Mouse (Mus musculus): ENCODE data around the gene D6Ertd527e. TPM values are rescaled to one million over a fixed set of nuclear protein-coding genes. Genes with fewer than 3 reads are reported as not detected.

Gene D6Ertd527e
- polyA plus RNA-seq, 1 experiment, result 0.38 TPM

DNA sequence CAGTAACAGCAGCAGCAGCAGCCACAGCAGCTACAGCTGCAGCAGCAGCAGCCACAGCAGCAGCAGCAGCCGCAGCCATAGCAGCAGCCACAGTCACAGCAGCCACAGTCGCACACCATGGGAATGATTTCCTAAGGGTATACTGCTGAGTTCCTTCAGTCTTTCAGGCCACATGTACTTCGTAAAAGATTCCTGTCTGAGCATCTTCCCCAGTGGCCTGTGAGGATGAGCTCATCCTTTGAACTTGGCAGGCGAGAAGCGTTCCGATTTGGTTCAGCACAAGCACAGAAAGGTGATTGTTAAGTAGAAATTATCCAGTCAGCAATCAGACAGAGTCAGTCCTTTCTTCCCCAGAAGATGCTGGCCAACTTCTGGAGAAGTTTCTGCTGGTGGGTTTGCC, 7.6 kb downstream of the D6Ertd527e start:
- Histone ChIP-seq H3K27me3 (ENCODE audit: control insufficient read depth, insufficient read depth, low read length) (no peaks in the 10 kb centered on the region), H3K4me1 (ENCODE audit: control insufficient read depth, insufficient read depth, low read length) (no peaks in the 10 kb centered on the region), H3K27ac (ENCODE audit: insufficient read depth, low read length) (no peak overlapping the region), H3K4me3 (replicated peaks; ENCODE audit: insufficient read depth, low read depth, low read length) (no peak overlapping the region)
- no peak for DNase-seq
- WGBS, result 71% methylated on average over 6 of the region's 6 CpGs
- no peak for TF ChIP-seq CTCF (IDR thresholded peaks at IDR 0.05; ENCODE audit: borderline replicate concordance, insufficient read depth, low read depth, low read length)
- TF ChIP-seq POLR2A (IDR thresholded peaks at IDR 0.05; ENCODE audit: borderline replicate concordance, insufficient read depth, low read length), result no peak

GRCm38 (mm10) chr6:87115981-87116380, 11.4 kb downstream of the D6Ertd527e start:
- TF ChIP-seq POLR2A (IDR thresholded peaks at IDR 0.05; ENCODE audit: borderline replicate concordance, insufficient read depth, low read length) (no peak), CTCF (IDR thresholded peaks at IDR 0.05; ENCODE audit: borderline replicate concordance, insufficient read depth, low read depth, low read length) (no peak)
- 0 out of 2 replicates have a peak, but pooled peaks cover 1% of the 10 kb centered on the region for H3K27me3 ChIP-seq (ENCODE audit: control insufficient read depth, insufficient read depth, low read length)
- no peak overlapping the region for H3K4me3 ChIP-seq (replicated peaks; ENCODE audit: insufficient read depth, low read depth, low read length)
- no peak overlapping the region for H3K27ac ChIP-seq (ENCODE audit: insufficient read depth, low read length)
- DNase-seq, result no peak
- no peaks in the 10 kb centered on the region for H3K4me1 ChIP-seq (ENCODE audit: control insufficient read depth, insufficient read depth, low read length)
- 14% methylated on average over 2 of the region's 2 CpGs for WGBS

GRCm38 (mm10) chr6:87116596-87116995, 12.1 kb downstream of the D6Ertd527e start:
- no peak for DNase-seq
- 0 out of 2 replicates have a peak, but pooled peaks cover 1% of the 10 kb centered on the region for H3K27me3 ChIP-seq (ENCODE audit: control insufficient read depth, insufficient read depth, low read length)
- 84% methylated on average over 7 of the region's 7 CpGs for WGBS
- H3K27ac ChIP-seq (ENCODE audit: insufficient read depth, low read length), result no peak overlapping the region
- H3K4me3 ChIP-seq (replicated peaks; ENCODE audit: insufficient read depth, low read depth, low read length), result no peak overlapping the region
- no peaks in the 10 kb centered on the region for H3K4me1 ChIP-seq (ENCODE audit: control insufficient read depth, insufficient read depth, low read length)
- no peak for TF ChIP-seq CTCF (IDR thresholded peaks at IDR 0.05; ENCODE audit: borderline replicate concordance, insufficient read depth, low read depth, low read length)
- TF ChIP-seq POLR2A (IDR thresholded peaks at IDR 0.05; ENCODE audit: borderline replicate concordance, insufficient read depth, low read length), result no peak

- Histone ChIP-seq H3K4me1 (ENCODE audit: control insufficient read depth, insufficient read depth, low read length) (no peaks in the 10 kb centered on the region), H3K27ac (ENCODE audit: insufficient read depth, low read length) (no peak overlapping the region), H3K27me3 (ENCODE audit: control insufficient read depth, insufficient read depth, low read length) (0 out of 2 replicates have a peak, but pooled peaks cover 1% of the 10 kb centered on the region), H3K4me3 (replicated peaks; ENCODE audit: insufficient read depth, low read depth, low read length) (no peak overlapping the region)
- DNase-seq, result no peak
- TF ChIP-seq POLR2A (IDR thresholded peaks at IDR 0.05; ENCODE audit: borderline replicate concordance, insufficient read depth, low read length), result no peak
- TF ChIP-seq CTCF (IDR thresholded peaks at IDR 0.05; ENCODE audit: borderline replicate concordance, insufficient read depth, low read depth, low read length), result no peak
- 91% methylated on average over 20 of the region's 20 CpGs for WGBS
These were observed 14.7 kb downstream of the D6Ertd527e start for GRCm38 (mm10) chr6:87119066-87119837.

- WGBS, result 72% methylated on average over 4 of the region's 4 CpGs
- no peak overlapping the region for H3K4me3 ChIP-seq (replicated peaks; ENCODE audit: insufficient read depth, low read depth, low read length)
- no peak overlapping the region for H3K27ac ChIP-seq (ENCODE audit: insufficient read depth, low read length)
- no peaks in the 10 kb centered on the region for H3K4me1 ChIP-seq (ENCODE audit: control insufficient read depth, insufficient read depth, low read length)
- H3K27me3 ChIP-seq (ENCODE audit: control insufficient read depth, insufficient read depth, low read length), result 0 out of 2 replicates have a peak, but pooled peaks cover 1% of the 10 kb centered on the region
- DNase-seq, result no peak
- TF ChIP-seq POLR2A (IDR thresholded peaks at IDR 0.05; ENCODE audit: borderline replicate concordance, insufficient read depth, low read length) (no peak), CTCF (IDR thresholded peaks at IDR 0.05; ENCODE audit: borderline replicate concordance, insufficient read depth, low read depth, low read length) (no peak)
These were observed 15.4 kb downstream of the D6Ertd527e start for GRCm38 (mm10) chr6:87119975-87120374.

- TF ChIP-seq CTCF (IDR thresholded peaks at IDR 0.05; ENCODE audit: borderline replicate concordance, insufficient read depth, low read depth, low read length) (0 out of 2 replicates have a peak, but pooled peaks have one; percentile 8), POLR2A (IDR thresholded peaks at IDR 0.05; ENCODE audit: borderline replicate concordance, insufficient read depth, low read length) (no peak)
- H3K4me3 ChIP-seq (replicated peaks; ENCODE audit: insufficient read depth, low read depth, low read length), result no peak overlapping the region
- H3K27ac ChIP-seq (ENCODE audit: insufficient read depth, low read length), result no peak overlapping the region
- H3K27me3 ChIP-seq (ENCODE audit: control insufficient read depth, insufficient read depth, low read length), result 0 out of 2 replicates have a peak, but pooled peaks cover 1% of the 10 kb centered on the region
- WGBS, result 86% methylated on average over 6 of the region's 6 CpGs
- DNase-seq, result no peak
- H3K4me1 ChIP-seq (ENCODE audit: control insufficient read depth, insufficient read depth, low read length), result no peaks in the 10 kb centered on the region
These were observed 16.1 kb downstream of the D6Ertd527e start for GRCm38 (mm10) chr6:87120661-87121060.

- 88% methylated on average over 7 of the region's 7 CpGs for WGBS
- no peak for DNase-seq
- H3K4me1 ChIP-seq (ENCODE audit: control insufficient read depth, insufficient read depth, low read length), result no peaks in the 10 kb centered on the region
- no peak for TF ChIP-seq POLR2A (IDR thresholded peaks at IDR 0.05; ENCODE audit: borderline replicate concordance, insufficient read depth, low read length)
- no peak for TF ChIP-seq CTCF (IDR thresholded peaks at IDR 0.05; ENCODE audit: borderline replicate concordance, insufficient read depth, low read depth, low read length)
- no peak overlapping the region for H3K4me3 ChIP-seq (replicated peaks; ENCODE audit: insufficient read depth, low read depth, low read length)
- H3K27ac ChIP-seq (ENCODE audit: insufficient read depth, low read length), result no peak overlapping the region
- 0 out of 2 replicates have a peak, but pooled peaks cover 1% of the 10 kb centered on the region for H3K27me3 ChIP-seq (ENCODE audit: control insufficient read depth, insufficient read depth, low read length)
These were observed 17.4 kb downstream of the D6Ertd527e start for GRCm38 (mm10) chr6:87121961-87122360.

DNA sequence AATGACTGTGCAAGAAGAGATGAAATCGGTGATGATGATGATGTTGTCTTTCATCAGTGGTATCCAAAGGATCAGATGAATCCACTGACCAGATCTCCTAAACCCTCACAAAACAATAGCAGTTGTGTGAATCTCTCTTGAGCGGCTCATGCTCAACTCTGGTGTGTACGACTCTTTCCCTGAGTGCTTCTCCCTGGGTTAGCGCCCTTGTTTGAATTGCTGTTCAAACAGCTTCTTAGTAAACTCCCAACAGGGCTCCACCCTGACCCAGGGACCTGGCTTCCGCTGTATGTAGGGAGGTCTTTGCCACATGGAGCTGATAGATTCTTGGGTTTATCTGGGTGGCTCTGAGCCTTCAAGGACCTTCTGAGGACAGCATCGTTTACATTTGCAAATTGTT, 18.9 kb downstream of the D6Ertd527e start:
- no peak overlapping the region for H3K27ac ChIP-seq (ENCODE audit: insufficient read depth, low read length)
- no peak for DNase-seq
- no peak overlapping the region for H3K4me3 ChIP-seq (replicated peaks; ENCODE audit: insufficient read depth, low read depth, low read length)
- H3K4me1 ChIP-seq (ENCODE audit: control insufficient read depth, insufficient read depth, low read length), result no peaks in the 10 kb centered on the region
- 0 out of 2 replicates have a peak, but pooled peaks cover 1% of the 10 kb centered on the region for H3K27me3 ChIP-seq (ENCODE audit: control insufficient read depth, insufficient read depth, low read length)
- no peak for TF ChIP-seq POLR2A (IDR thresholded peaks at IDR 0.05; ENCODE audit: borderline replicate concordance, insufficient read depth, low read length)
- no peak for TF ChIP-seq CTCF (IDR thresholded peaks at IDR 0.05; ENCODE audit: borderline replicate concordance, insufficient read depth, low read depth, low read length)
- WGBS, result 92% methylated on average over 6 of the region's 6 CpGs

Measured in cerebellum, adult 2 months (tissue).